Mouse (Mus musculus): ENCODE measurements at regions not wholly inside any gene's neighbourhood (a gene's known extent, or its start where the extent isn't known, plus 50 kb on each side); places are given as distances from the start of the nearest gene placed in this dataset.

DNA sequence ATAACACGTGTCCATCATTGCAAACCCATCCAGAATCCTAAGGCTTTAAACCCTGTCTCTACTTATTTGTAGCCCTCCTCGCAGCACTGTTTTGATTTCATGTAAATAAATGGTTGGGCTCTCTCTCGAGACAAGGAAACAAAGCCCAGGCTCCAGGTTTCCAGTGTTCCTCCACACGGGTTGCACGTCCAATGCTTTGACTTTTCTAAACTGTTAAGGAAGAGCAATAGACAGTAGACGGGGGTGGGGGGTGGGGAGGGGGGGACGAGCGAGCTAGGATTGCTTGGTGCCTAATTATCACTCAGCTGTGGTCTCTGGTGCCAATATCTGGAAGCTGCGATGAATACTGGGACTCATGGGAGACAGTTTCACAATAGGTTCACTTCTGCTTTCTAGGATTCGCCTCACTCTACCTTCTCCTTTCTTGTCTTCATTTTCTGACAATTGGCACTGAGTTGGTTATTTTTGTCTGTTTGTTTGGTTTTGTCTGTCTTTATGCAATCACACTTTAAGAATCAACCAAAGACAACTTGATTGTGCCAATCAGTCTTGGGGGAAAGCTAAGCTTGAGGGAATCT lies 179.3 kb upstream of the Ccdc122 start:
- no peaks in the 10 kb centered on the region for H3K9me3 ChIP-seq
- no peaks in the 10 kb centered on the region for H3K36me3 ChIP-seq
- H3K27me3 ChIP-seq, result no peaks in the 10 kb centered on the region
- no peaks in the 10 kb centered on the region for H3K4me1 ChIP-seq (replicated peaks)
- 67% methylated on average over 10 of the region's 10 CpGs for WGBS
- no peak overlapping the region for H3K27ac ChIP-seq
- H3K4me2 ChIP-seq (replicated peaks), result no peak overlapping the region
- ATAC-seq, result no peak
- H3K9ac ChIP-seq (replicated peaks), result no peak overlapping the region
- H3K4me3 ChIP-seq (replicated peaks), result no peak overlapping the region

DNA sequence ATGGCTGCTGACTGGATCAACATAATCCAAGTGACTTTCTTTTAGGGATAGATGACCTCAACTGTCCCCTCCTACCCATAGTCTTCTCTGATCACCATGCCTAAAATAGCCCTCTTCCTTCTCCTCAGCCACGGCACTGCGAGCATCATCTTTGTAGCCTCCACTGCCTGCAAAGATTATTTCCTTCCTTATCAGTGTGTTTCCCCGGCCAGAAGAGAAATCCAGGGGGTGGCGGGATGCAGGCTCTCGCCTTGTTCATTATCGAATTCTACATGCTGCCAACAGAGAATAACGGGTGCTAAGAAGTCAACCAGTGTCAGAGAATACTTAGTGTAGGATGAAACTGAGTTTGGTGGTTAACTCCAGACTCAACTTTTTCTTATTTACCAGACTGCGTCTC lies 180.0 kb upstream of the Ccdc122 start:
- Histone ChIP-seq H3K4me1 (replicated peaks) (no peaks in the 10 kb centered on the region), H3K9ac (replicated peaks) (no peak overlapping the region), H3K9me3 (no peaks in the 10 kb centered on the region), H3K4me3 (replicated peaks) (no peak overlapping the region), H3K27ac (no peak overlapping the region), H3K36me3 (no peaks in the 10 kb centered on the region), H3K4me2 (replicated peaks) (no peak overlapping the region), H3K27me3 (no peaks in the 10 kb centered on the region)
- ATAC-seq, result no peak
- WGBS, result 87% methylated on average over 8 of the region's 8 CpGs

DNA sequence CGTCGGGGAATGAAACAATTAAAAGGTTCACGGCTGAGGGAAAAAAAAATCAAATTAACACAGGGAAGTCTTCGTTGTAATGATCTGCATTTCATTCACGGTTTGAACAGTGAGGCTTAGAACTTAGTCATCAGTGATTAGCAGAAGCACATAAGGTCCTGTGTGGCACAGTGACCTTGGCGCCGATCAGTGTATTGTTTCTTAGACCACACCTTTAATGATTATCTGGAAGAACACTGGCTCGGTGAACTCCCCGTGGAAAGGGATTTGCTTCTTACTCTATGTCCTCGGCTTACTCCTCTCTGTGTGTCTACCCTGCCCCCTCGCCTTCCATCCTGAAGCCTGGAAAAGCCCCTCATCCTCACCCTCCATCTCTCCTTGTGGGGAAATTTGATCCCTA lies 181.6 kb upstream of the Ccdc122 start:
- no peak for ATAC-seq
- H3K27ac ChIP-seq, result no peak overlapping the region
- no peak overlapping the region for H3K4me3 ChIP-seq (replicated peaks)
- no peaks in the 10 kb centered on the region for H3K27me3 ChIP-seq
- no peak overlapping the region for H3K9ac ChIP-seq (replicated peaks)
- no peaks in the 10 kb centered on the region for H3K4me1 ChIP-seq (replicated peaks)
- H3K4me2 ChIP-seq (replicated peaks), result no peak overlapping the region
- 73% methylated on average over 11 of the region's 11 CpGs for WGBS
- no peaks in the 10 kb centered on the region for H3K9me3 ChIP-seq
- no peaks in the 10 kb centered on the region for H3K36me3 ChIP-seq

DNA sequence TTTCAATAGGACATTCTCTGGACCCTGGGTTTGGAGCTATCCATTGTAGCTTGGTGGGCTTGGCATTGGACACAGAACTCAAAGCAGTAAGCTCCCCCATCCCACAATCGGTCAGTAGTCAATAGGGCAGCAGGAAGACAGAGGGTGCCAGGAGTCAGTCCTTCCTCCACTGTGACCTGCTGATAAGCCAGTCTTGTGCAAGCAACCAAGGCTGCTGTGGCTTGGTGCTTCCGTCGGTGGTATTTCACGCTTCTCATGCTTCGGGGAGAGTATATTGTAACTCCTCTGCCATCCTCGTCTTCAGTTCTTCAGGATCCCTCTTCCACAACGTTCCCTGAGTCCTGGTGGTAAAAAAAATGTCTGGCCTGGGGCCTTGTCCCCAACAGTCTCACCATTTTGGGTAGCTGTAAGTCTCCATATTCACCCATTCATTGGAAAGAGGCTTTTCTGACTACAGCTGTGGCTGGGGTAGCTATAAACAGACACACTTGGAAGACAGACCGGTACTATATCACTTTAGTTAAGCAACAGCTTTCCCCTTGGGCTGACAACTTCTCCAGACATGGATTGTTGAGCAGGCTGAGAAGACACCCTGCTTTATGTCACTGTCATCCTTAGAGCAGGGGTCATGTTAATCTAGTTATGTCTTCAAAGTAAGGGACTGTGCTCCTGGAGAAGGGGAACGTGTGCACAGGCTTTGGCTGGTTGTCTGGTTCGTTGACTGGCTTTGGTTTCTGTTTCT lies 184.9 kb upstream of the Ccdc122 start:
- no peak overlapping the region for H3K27ac ChIP-seq
- no peak overlapping the region for H3K4me3 ChIP-seq (replicated peaks)
- no peak for ATAC-seq
- H3K9me3 ChIP-seq, result no peaks in the 10 kb centered on the region
- H3K4me1 ChIP-seq (replicated peaks), result no peaks in the 10 kb centered on the region
- 83% methylated on average over 10 of the region's 10 CpGs for WGBS
- no peaks in the 10 kb centered on the region for H3K27me3 ChIP-seq
- no peak overlapping the region for H3K4me2 ChIP-seq (replicated peaks)
- H3K36me3 ChIP-seq, result no peaks in the 10 kb centered on the region
- H3K9ac ChIP-seq (replicated peaks), result no peak overlapping the region

DNA sequence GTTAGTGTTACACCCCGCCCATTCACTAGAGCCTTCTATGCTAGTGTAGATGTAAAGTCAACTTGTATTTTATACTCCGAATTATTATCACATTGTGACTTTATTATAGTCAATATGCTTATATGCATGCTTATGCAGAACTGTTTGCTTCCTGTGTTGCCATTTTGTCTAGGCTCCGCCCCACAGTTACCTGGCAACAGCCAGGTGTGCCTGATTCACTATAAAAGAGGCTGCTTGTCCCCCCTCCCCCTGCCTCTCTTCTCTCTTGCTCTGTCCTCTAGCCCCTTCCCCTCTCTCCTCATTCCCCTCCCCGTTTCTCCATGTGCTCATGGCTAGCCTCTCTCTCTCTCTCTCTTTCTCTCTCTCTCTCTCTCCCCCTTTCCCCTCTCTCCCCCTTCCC lies 185.9 kb upstream of the Ccdc122 start:
- Histone ChIP-seq H3K4me3 (replicated peaks) (no peak overlapping the region), H3K27ac (no peak overlapping the region), H3K36me3 (no peaks in the 10 kb centered on the region), H3K9me3 (no peaks in the 10 kb centered on the region), H3K9ac (replicated peaks) (no peak overlapping the region), H3K4me2 (replicated peaks) (no peak overlapping the region), H3K27me3 (no peaks in the 10 kb centered on the region), H3K4me1 (replicated peaks) (no peaks in the 10 kb centered on the region)
- 83% methylated on average over 4 of the region's 4 CpGs for WGBS
- no peak for ATAC-seq

DNA sequence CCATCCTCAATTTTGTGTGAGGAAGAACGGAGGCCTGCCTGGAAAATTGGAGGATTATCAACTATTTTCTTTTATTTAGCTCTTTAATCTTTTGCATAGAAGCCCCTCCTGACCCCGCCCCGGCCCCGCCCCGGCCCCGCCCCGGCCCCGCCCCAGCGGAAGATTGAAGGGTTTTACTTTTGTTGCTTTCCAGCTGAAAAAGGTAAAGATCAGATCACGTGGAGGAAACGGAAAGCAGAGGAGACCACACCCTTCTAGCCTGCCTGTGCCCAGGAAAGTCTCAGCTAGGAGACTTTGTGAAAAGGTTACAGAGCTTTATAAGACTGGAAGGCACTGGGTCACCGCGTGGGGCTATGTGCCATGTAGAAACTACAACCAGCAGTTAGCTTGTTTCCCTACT lies 186.5 kb upstream of the Ccdc122 start:
- Histone ChIP-seq H3K27ac (no peak overlapping the region), H3K9me3 (no peaks in the 10 kb centered on the region), H3K27me3 (no peaks in the 10 kb centered on the region), H3K9ac (replicated peaks) (no peak overlapping the region), H3K4me3 (replicated peaks) (no peak overlapping the region), H3K36me3 (no peaks in the 10 kb centered on the region), H3K4me2 (replicated peaks) (no peak overlapping the region), H3K4me1 (replicated peaks) (no peaks in the 10 kb centered on the region)
- ATAC-seq, result no peak
- WGBS, result 45% methylated on average over 13 of the region's 13 CpGs

DNA sequence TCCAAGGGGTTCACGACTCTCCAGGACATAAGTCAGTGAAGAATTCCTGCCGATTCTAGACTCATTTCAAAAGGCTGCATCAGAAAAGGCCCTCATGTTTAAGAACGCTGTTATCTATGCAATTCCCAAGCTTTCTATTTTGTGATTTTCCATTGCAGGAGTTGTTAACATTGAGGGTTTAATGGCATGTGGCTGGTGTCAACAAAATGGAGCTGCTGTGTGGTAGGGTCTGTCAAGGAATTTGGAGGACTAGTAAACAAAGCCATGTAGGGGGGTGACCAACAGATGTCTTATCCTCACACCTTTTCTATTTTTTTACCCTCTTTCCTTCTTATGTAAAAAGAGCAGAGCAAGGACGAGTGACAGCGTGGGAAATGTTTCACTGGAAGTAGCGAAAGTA lies 186.9 kb upstream of the Ccdc122 start:
- Histone ChIP-seq H3K4me3 (replicated peaks) (no peak overlapping the region), H3K4me1 (replicated peaks) (no peaks in the 10 kb centered on the region), H3K27me3 (no peaks in the 10 kb centered on the region), H3K9ac (replicated peaks) (no peak overlapping the region), H3K9me3 (no peaks in the 10 kb centered on the region), H3K27ac (no peak overlapping the region), H3K36me3 (no peaks in the 10 kb centered on the region), H3K4me2 (replicated peaks) (no peak overlapping the region)
- 72% methylated on average over 6 of the region's 6 CpGs for whole genome bisulfite sequencing
- no peak for ATAC-seq

DNA sequence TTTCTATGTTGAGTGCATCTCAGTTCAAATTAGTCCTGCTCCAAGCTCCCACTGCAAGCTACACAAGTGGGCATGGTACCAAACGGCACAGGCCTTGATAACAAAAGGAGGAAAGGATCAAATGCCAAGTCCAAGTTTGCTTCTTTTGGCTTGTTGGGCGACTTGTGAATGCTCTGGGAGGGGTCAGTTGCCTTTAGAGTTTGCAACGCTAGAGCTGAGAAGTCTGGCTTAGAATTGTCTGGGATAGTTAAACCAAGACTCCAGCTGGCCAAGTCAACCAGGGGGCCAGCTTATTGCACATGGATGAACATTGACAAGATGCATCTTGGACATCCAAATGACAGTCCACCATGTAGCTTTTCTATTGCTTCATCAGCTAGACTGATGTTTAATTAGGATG lies 187.5 kb upstream of the Ccdc122 start:
- Histone ChIP-seq H3K27ac (no peak overlapping the region), H3K36me3 (no peaks in the 10 kb centered on the region), H3K27me3 (no peaks in the 10 kb centered on the region), H3K4me1 (replicated peaks) (no peaks in the 10 kb centered on the region), H3K9ac (replicated peaks) (no peak overlapping the region), H3K4me2 (replicated peaks) (no peak overlapping the region), H3K4me3 (replicated peaks) (no peak overlapping the region), H3K9me3 (no peaks in the 10 kb centered on the region)
- 58% methylated on average over 3 of the region's 3 CpGs for WGBS
- ATAC-seq, result no peak

DNA sequence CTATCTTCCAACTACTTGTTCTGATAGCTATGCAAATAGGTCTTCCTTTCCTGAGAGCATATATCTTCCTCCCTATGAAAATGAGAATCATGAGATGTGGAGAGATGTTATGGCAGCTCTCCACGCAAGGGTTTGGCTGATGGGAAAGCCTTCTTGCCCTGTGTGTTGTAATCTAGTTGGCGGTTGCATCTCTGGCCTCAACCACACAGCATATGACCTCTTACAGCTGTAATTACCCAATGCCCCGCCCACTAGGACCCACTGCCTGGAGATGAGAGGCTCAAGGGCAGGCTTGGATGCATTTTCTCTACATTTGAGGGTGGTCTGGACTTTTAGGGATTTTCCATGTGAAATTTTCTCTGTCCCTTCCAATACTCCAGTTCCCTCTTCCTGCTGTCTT lies 190.9 kb upstream of the Ccdc122 start:
- H3K36me3 ChIP-seq, result no peaks in the 10 kb centered on the region
- ATAC-seq, result no peak
- no peak overlapping the region for H3K4me2 ChIP-seq (replicated peaks)
- no peak overlapping the region for H3K4me3 ChIP-seq (replicated peaks)
- H3K9ac ChIP-seq (replicated peaks), result no peak overlapping the region
- no peak overlapping the region for H3K27ac ChIP-seq
- H3K27me3 ChIP-seq, result no peaks in the 10 kb centered on the region
- no peaks in the 10 kb centered on the region for H3K4me1 ChIP-seq (replicated peaks)
- no peaks in the 10 kb centered on the region for H3K9me3 ChIP-seq
- 77% methylated on average over 3 of the region's 3 CpGs for WGBS

DNA sequence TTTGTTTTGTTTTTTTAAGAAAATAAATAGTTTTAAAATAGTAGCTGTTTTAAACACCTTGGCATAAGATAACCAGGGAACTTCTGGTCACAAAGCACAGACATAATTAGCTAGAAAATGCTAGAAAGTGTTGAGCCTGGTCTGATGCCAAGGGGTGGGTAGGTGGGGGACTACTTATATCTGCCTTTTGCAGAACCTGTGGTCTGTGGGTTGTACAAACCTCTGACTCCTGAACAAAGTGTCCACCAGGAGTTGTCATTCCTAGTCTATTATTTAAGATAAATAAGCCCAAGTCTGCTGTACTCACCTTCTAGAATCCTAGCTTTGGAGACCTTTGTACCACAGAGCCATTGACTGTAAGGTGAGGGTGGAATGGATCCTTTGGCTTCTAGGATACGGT lies 191.9 kb upstream of the Ccdc122 start:
- Histone ChIP-seq H3K27ac (no peak overlapping the region), H3K36me3 (no peaks in the 10 kb centered on the region), H3K4me3 (replicated peaks) (no peak overlapping the region), H3K4me1 (replicated peaks) (no peaks in the 10 kb centered on the region), H3K9ac (replicated peaks) (no peak overlapping the region), H3K27me3 (no peaks in the 10 kb centered on the region), H3K4me2 (replicated peaks) (no peak overlapping the region), H3K9me3 (no peaks in the 10 kb centered on the region)
- no peak for ATAC-seq
- 88% methylated on average over 1 of the region's 1 CpGs for WGBS

GRCm38 (mm10) chr14:76837583-76838220 lies 198.9 kb upstream of the Ccdc122 start:
- WGBS, result 92% methylated on average over 5 of the region's 5 CpGs
- no peak for ATAC-seq
- H3K27ac ChIP-seq, result no peak overlapping the region

DNA sequence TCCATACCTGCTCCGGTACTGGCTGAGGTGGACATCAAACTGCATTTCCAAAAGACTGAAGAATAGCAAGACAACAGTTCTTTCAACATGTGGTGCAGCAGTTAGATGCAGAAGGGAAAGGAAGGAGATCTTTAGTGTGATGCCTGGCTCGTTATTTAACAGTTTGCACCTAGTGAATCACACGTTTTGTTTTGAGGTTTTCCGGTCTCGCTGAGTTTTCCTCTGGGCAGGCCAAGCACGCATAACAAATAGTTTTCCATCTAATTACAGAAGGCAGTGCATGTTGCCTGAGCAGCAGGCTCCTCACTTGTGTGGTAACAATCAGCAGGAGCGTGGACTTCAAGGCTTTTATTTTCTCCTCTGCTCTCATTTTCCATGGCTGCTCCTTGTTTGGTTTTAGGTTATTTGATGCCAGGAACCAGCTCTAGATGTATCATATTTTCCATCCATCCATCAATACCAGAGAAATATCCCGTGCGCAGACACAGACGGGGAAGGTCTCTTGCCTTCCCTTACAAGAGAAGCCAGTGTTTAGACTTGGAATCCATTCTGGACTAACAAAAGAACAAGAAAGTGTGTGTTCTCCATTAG lies 199.6 kb upstream of the Ccdc122 start:
- Histone ChIP-seq H3K27me3 (no peaks in the 10 kb centered on the region), H3K9me3 (no peaks in the 10 kb centered on the region), H3K4me1 (replicated peaks) (0 out of 2 replicates have a peak, but pooled peaks cover 7% of the 10 kb centered on the region), H3K4me2 (replicated peaks) (no peak overlapping the region), H3K27ac (no peak overlapping the region), H3K4me3 (replicated peaks) (no peak overlapping the region), H3K36me3 (no peaks in the 10 kb centered on the region), H3K9ac (replicated peaks) (no peak overlapping the region)
- no peak for ATAC-seq
- WGBS, result 67% methylated on average over 10 of the region's 10 CpGs

More at GRCm38 (mm10) chr14:76837583-76838220, 198.9 kb upstream of the Ccdc122 start:
- no peak overlapping the region for H3K4me2 ChIP-seq (replicated peaks)
- H3K36me3 ChIP-seq, result no peaks in the 10 kb centered on the region
- H3K4me1 ChIP-seq (replicated peaks), result 0 out of 2 replicates have a peak, but pooled peaks cover 7% of the 10 kb centered on the region
- H3K9ac ChIP-seq (replicated peaks), result no peak overlapping the region
- H3K4me3 ChIP-seq (replicated peaks), result no peak overlapping the region
- no peaks in the 10 kb centered on the region for H3K27me3 ChIP-seq
- no peaks in the 10 kb centered on the region for H3K9me3 ChIP-seq

All from midbrain, embryonic 13.5 days (tissue).